Mouse (Mus musculus): ENCODE data around the gene Ticam1.
A peak's percentile ranks its signal among the peaks of the same experiment; 100 is the strongest.

The Ticam1 gene

DNA sequence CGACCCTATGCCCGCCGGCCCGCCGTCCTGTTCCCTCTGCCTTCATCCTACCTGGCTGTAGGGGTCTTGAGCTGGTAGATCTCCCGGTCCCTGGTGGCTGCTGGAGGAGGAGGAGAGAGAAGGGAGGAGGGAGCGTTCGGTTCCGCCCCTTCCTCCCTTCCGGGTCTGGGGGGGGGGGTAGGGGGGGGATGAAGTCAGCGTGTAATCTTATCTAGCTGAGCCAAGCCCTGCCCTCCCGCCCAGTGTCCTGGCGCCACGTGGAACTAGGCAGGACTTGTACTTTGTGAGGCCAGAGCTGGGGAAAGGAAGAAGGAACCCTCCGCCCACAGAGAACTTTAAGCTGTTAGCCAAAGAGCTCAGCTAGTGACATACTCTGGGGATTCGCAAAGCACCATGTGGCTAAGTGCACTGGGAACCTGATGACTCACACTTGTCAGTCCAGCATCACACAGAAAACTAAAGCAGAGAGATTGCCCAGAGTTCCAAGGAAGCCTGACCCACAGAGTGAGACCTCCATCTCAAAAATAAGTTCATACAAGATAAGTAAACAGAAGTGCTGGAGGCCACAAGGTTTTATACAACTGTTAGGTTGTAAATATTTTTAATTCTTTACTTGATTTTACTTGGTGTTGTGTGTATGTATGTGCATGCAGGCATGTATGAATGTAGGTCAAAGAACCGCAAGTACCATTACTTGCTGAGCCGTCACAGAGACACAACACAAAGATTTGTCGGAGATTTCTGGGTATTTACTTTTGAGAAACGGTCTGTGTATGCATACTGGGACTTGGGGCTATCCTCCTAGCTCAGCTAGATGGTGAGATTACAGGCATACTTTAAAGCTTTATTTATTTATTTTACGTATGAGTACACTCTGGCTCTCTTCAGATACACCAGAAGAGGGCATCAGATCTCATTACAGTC, at the start of gene Ticam1:
Ticam1 (minus strand) TSS at position 144 of the 924 bp plus-strand sequence.
- no peak for TF ChIP-seq CTCF (conservative IDR thresholded peaks at IDR 0.05; ENCODE audit: low read length)
- no peak for TF ChIP-seq POU5F1 (IDR thresholded peaks at IDR 0.05; ENCODE audit: borderline replicate concordance, low read length)
- TF ChIP-seq NANOG (IDR thresholded peaks at IDR 0.05; ENCODE audit: borderline replicate concordance, low read length): no peak
- Histone ChIP-seq H3K36me3 (ENCODE audit: insufficient read depth, low read length) (peaks cover 68% of the 10 kb centered on the region), H3K4me3 (replicated peaks; ENCODE audit: low read length) (peak within 1 kb of the TSS; percentile 77), H3K4me1 (replicated peaks; ENCODE audit: low read depth, low read length) (peaks cover 77% of the 10 kb centered on the region), H3K27me3 (ENCODE audit: insufficient read depth, low read length) (no peaks in the 10 kb centered on the region), H3K9me3 (ENCODE audit: low read length) (no peaks in the 10 kb centered on the region)

DNA sequence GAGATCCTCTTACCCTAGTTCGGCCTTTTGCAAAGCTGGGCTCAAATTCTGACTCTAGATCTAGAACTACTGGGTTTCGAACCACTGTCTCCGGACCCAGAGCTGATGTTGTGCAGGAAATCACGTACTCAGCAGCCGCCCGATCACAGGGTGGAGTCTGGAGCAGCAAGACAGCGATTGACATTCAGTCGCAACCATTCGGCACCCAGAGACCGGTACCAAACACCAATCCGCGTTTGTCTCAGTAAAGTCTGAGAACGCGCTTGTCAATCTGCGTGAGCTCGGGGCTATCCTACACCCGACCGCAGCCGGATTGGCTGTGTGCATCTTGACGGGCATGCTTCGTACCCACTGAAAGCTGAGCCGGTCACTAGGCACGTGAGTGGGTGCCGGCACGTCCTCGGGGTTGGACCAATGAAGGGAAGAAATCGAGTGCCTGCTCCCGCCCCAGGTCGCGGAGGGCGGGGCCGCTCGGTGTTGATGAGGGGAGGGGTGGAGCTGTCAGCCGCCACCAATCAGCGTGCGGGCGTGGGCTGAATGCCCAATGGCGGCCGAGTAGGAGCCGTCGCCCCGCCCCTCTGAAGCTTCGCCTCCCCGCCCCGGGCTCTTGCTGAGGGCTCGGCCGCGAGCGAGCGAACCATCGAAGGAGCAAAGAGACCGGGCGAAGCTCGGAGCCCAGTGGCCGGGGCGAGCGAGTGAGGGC, 49.0 kb upstream of the Ticam1 start, which contains the start of gene Kdm4b:
Kdm4b (plus strand) TSS at position 613 of the 703 bp plus-strand sequence.
- H3K4me3 ChIP-seq (replicated peaks; ENCODE audit: low read length): peak within 1 kb of the TSS; percentile 92
- H3K4me1 ChIP-seq (replicated peaks; ENCODE audit: low read depth, low read length): peaks cover 75% of the 10 kb centered on the region
- peaks cover 66% of the 10 kb centered on the region for H3K36me3 ChIP-seq (ENCODE audit: insufficient read depth, low read length)
- TF ChIP-seq POU5F1 (IDR thresholded peaks at IDR 0.05; ENCODE audit: borderline replicate concordance, low read length) (no peak), CTCF (conservative IDR thresholded peaks at IDR 0.05; ENCODE audit: low read length) (no peak), NANOG (IDR thresholded peaks at IDR 0.05; ENCODE audit: borderline replicate concordance, low read length) (no peak; the same call in 1 of the 2 replicates)
- H3K27me3 ChIP-seq (ENCODE audit: insufficient read depth, low read length): no peaks in the 10 kb centered on the region
- H3K9me3 ChIP-seq (ENCODE audit: low read length): no peaks in the 10 kb centered on the region

DNA sequence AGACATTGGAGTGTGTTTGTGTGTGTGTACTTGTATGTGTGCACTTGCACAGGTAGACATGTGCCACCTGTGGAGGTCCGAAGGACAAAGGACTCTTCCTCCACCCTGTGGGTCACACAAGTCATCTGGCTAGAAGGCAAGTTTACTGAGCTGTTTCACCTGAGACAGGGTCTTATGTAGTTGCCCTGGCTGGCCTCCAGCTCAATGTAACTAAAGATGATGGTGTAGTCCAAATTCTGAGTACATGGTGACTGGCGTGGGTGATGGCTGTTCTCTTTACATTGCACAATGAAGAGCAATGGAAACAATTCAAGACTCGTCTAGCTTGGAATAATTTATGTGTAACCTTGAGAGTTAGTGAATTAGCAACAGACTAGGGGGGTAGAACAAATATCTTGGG, 47.8 kb upstream of the Ticam1 start:
- H3K27me3 ChIP-seq (ENCODE audit: insufficient read depth, low read length): no peaks in the 10 kb centered on the region
- peaks cover 74% of the 10 kb centered on the region for H3K4me1 ChIP-seq (replicated peaks; ENCODE audit: low read depth, low read length)
- H3K4me3 ChIP-seq (replicated peaks; ENCODE audit: low read length): peak overlapping the region; percentile 77
- no peaks in the 10 kb centered on the region for H3K9me3 ChIP-seq (ENCODE audit: low read length)
- peaks cover 66% of the 10 kb centered on the region for H3K36me3 ChIP-seq (ENCODE audit: insufficient read depth, low read length)
- TF ChIP-seq POU5F1 (IDR thresholded peaks at IDR 0.05; ENCODE audit: borderline replicate concordance, low read length) (no peak), NANOG (IDR thresholded peaks at IDR 0.05; ENCODE audit: borderline replicate concordance, low read length) (no peak), CTCF (conservative IDR thresholded peaks at IDR 0.05; ENCODE audit: low read length) (no peak)

DNA sequence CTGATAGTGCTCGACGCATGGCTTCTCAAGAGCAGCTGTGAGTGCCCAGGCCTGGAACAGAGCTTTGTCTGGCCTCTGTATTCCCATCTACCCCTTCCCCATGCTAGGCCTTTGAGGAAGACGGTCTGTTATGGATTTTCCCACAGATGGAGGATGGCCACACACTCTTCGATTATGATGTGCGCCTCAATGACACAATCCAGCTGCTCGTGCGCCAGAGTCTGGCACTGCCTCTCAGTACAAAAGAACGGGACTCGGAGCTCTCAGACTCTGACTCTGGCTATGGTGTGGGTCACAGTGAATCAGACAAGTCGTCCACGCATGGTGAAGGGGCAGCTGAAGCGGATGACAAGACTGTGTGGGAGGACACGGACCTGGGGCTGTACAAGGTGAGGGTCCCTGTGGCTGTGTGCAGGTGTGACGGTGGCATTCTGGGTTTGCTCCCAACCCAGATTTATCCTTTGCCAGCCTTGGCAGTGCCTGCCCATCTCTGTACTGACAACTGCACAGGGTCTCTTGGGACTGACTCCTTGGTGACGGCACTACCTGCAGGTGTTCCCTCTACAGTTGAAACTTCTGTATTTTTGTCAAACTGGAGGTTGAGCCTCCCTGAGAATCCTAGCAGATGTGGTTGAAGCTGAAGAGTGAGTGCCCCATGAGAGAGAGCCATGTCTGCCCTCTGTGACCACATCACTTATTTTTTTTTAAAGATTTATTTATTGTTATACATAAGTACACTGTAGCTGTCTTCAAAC, 32.8 kb upstream of the Ticam1 start:
- Histone ChIP-seq H3K9me3 (ENCODE audit: low read length) (no peaks in the 10 kb centered on the region), H3K36me3 (ENCODE audit: insufficient read depth, low read length) (peaks cover 98% of the 10 kb centered on the region), H3K4me3 (replicated peaks; ENCODE audit: low read length) (0 out of 2 replicates have a peak overlapping the region, but pooled peaks have one; percentile 13), H3K4me1 (replicated peaks; ENCODE audit: low read depth, low read length) (peaks cover 88% of the 10 kb centered on the region), H3K27me3 (ENCODE audit: insufficient read depth, low read length) (no peaks in the 10 kb centered on the region)
- TF ChIP-seq CTCF (conservative IDR thresholded peaks at IDR 0.05; ENCODE audit: low read length) (no peak; the same call in 1 of the 2 replicates), NANOG (IDR thresholded peaks at IDR 0.05; ENCODE audit: borderline replicate concordance, low read length) (no peak), POU5F1 (IDR thresholded peaks at IDR 0.05; ENCODE audit: borderline replicate concordance, low read length) (no peak)

DNA sequence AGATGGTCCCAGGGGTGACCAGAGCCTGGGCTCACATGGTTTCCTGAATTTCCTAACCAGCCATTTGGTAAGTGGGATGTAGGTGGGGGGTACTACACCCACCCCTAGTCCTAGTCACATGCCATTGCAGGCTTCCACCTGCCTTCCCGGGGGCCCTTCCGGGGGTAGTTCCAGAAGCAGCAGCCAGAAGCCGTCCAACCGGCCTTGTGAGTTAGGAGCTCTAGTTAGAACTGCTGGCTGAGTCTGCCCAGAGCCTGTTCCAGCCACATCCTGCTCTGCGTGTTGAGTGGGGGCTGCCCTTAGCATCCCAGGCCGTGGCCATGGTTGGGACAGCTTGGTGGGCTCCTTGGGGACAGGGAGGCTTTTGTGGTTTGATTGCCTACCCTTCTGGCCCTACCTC, 31.5 kb upstream of the Ticam1 start:
- Histone ChIP-seq H3K4me1 (replicated peaks; ENCODE audit: low read depth, low read length) (peaks cover 82% of the 10 kb centered on the region), H3K4me3 (replicated peaks; ENCODE audit: low read length) (peak overlapping the region; percentile 29; the same call in 1 of the 2 replicates), H3K9me3 (ENCODE audit: low read length) (no peaks in the 10 kb centered on the region), H3K27me3 (ENCODE audit: insufficient read depth, low read length) (no peaks in the 10 kb centered on the region), H3K36me3 (ENCODE audit: insufficient read depth, low read length) (peaks cover 85% of the 10 kb centered on the region)
- TF ChIP-seq NANOG (IDR thresholded peaks at IDR 0.05; ENCODE audit: borderline replicate concordance, low read length): no peak
- no peak for TF ChIP-seq CTCF (conservative IDR thresholded peaks at IDR 0.05; ENCODE audit: low read length)
- no peak for TF ChIP-seq POU5F1 (IDR thresholded peaks at IDR 0.05; ENCODE audit: borderline replicate concordance, low read length)

DNA sequence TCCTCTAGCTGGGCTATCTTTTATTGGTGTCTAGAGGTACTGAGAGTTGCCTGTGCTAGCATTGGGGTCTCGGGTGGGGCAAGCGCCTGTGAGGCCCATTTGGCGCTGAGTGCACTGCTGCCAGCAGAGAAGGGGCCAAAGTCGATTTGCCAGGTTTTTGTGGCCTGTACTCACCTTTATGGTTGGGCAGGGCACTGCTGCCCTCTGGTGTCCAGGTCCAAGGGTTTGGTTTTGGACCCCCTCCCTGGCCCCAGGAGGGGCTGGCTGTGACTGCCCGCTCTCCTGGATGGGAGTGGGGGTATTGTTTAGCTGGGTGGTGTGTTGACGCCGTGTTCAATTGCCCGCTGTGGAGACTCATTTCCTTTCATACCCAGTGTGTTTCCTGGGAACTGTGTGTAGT, 29.2 kb upstream of the Ticam1 start:
- Histone ChIP-seq H3K9me3 (ENCODE audit: low read length) (no peaks in the 10 kb centered on the region), H3K4me1 (replicated peaks; ENCODE audit: low read depth, low read length) (peaks cover 78% of the 10 kb centered on the region), H3K4me3 (replicated peaks; ENCODE audit: low read length) (peak overlapping the region; percentile 94), H3K36me3 (ENCODE audit: insufficient read depth, low read length) (peaks cover 63% of the 10 kb centered on the region), H3K27me3 (ENCODE audit: insufficient read depth, low read length) (no peaks in the 10 kb centered on the region)
- TF ChIP-seq CTCF (conservative IDR thresholded peaks at IDR 0.05; ENCODE audit: low read length): no peak
- no peak for TF ChIP-seq NANOG (IDR thresholded peaks at IDR 0.05; ENCODE audit: borderline replicate concordance, low read length)
- no peak for TF ChIP-seq POU5F1 (IDR thresholded peaks at IDR 0.05; ENCODE audit: borderline replicate concordance, low read length)

DNA sequence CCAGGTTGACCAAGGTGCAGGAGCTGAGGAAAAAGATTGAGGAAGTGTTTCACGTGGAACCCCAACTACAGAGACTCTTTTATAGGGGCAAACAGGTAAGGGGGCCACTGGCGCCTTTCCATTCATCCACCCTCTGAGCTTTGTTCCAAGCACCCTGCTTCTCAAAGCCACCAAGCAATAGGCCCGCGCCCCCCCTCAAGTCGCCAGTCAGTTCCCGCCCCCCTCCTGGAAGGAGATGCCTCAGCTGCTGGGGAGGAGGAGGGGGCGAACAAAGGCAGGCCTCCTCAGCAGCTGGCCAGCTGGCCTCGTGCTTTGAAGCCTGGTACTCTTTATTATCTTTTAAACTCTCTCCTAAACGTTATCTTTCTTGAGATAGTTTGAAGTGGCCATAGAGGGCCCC, 28.6 kb upstream of the Ticam1 start:
- no peaks in the 10 kb centered on the region for H3K27me3 ChIP-seq (ENCODE audit: insufficient read depth, low read length)
- no peaks in the 10 kb centered on the region for H3K9me3 ChIP-seq (ENCODE audit: low read length)
- peaks cover 78% of the 10 kb centered on the region for H3K4me1 ChIP-seq (replicated peaks; ENCODE audit: low read depth, low read length)
- H3K4me3 ChIP-seq (replicated peaks; ENCODE audit: low read length): peak overlapping the region; percentile 94
- peaks cover 56% of the 10 kb centered on the region for H3K36me3 ChIP-seq (ENCODE audit: insufficient read depth, low read length)
- no peak for TF ChIP-seq CTCF (conservative IDR thresholded peaks at IDR 0.05; ENCODE audit: low read length)

DNA sequence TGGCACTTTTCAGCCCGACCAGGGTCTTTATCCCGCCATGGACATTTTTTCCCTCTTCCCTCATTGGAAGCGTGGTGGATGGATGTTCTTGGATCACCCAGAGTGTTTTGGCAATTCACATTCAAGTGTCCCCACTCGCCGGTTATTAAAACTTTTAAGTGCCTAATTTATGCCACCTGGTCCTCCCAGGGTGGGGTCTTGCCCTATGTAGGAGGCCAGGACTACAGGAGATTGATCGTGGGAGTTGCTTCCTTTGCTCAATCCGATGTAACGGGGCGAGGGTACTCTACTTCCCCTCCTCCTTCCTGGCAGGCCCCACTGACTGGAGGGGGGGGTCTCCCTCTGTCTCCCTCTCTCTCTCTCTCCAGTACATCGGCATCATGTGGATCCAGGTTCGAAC, 28.1 kb upstream of the Ticam1 start:
- TF ChIP-seq NANOG (IDR thresholded peaks at IDR 0.05; ENCODE audit: borderline replicate concordance, low read length) (no peak), POU5F1 (IDR thresholded peaks at IDR 0.05; ENCODE audit: borderline replicate concordance, low read length) (no peak), CTCF (conservative IDR thresholded peaks at IDR 0.05; ENCODE audit: low read length) (no peak)
- no peaks in the 10 kb centered on the region for H3K27me3 ChIP-seq (ENCODE audit: insufficient read depth, low read length)

More for the DNA sequence above, 28.1 kb upstream of the Ticam1 start:
- Histone ChIP-seq H3K9me3 (ENCODE audit: low read length) (no peaks in the 10 kb centered on the region), H3K4me1 (replicated peaks; ENCODE audit: low read depth, low read length) (peaks cover 80% of the 10 kb centered on the region), H3K36me3 (ENCODE audit: insufficient read depth, low read length) (peaks cover 52% of the 10 kb centered on the region), H3K4me3 (replicated peaks; ENCODE audit: low read length) (peak overlapping the region; percentile 94)
